Mouse (Mus musculus): ENCODE results near the gene N4bp2. TPM values are rescaled to one million over a fixed set of nuclear protein-coding genes. Genes with fewer than 3 reads are reported as not detected.
A peak's percentile ranks its signal among the peaks of the same experiment; 100 is the strongest.
"Not testable (repeated sequence)": the region's sequence is repeated elsewhere in the genome, so short reads cannot be mapped to it uniquely, and the experiment has no call there.

Gene N4bp2
- polyA plus RNA-seq (2012; rRNA removed) (4.2 and 6.5 TPM in 2 replicates), polyA plus RNA-seq (2014; fragmentation: Nextera tagmentation; extraction: Ambion mirVana) (12.2 and 12.4 TPM in 2 replicates)

GRCm38 (mm10) chr5:65763088-65763915, at the start of gene N4bp2:
Gene N4bp2, plus strand, starts transcription at chr5:65763521.
- 0 out of 2 replicates have a peak, but pooled peaks have one; percentile 5 for TF ChIP-seq EP300 (IDR thresholded peaks at IDR 0.05; ENCODE audit: low read depth)
- TF ChIP-seq CTCF (IDR thresholded peaks at IDR 0.05; ENCODE audit: low read depth), result no peak
- ATAC-seq (ENCODE audit: insufficient read depth), result peak; percentile 45
- under 1% methylated on average over 77 of the region's 80 CpGs for WGBS (ENCODE audit: insufficient replicate concordance)

GRCm38 (mm10) chr5:65715084-65715483, 48.2 kb upstream of the N4bp2 start:
- Histone ChIP-seq H3K4me3 (ENCODE audit: insufficient read depth in 1 of 2, low read depth in 2 of 2, low read length in 2 of 2) (no peak overlapping the region), H3K9ac (replicated peaks) (no peak overlapping the region), H3K4me1 (replicated peaks; ENCODE audit: control insufficient read depth in 2 of 2, insufficient read depth in 2 of 2, low read length in 1 of 2) (peaks cover 8 to 12% of the 10 kb centered on the region in 2 experiments), H3K27ac (no peak overlapping the region), H3K9me3 (ENCODE audit: control insufficient read depth, low read length) (no peaks in the 10 kb centered on the region), H3K4me2 (ENCODE audit: low read depth) (no peak overlapping the region), H3K27me3 (ENCODE audit: control insufficient read depth, insufficient read depth, low read length) (no peaks in the 10 kb centered on the region), H3K36me3 (replicated peaks; ENCODE audit: control insufficient read depth, insufficient read depth, low read depth) (no peaks in the 10 kb centered on the region)
- ATAC-seq (ENCODE audit: insufficient read depth), result no peak
- 75% methylated on average over 6 of the region's 6 CpGs for WGBS (ENCODE audit: insufficient replicate concordance)
- no peak for TF ChIP-seq CTCF (IDR thresholded peaks at IDR 0.05; ENCODE audit: low read depth)
- no peak for TF ChIP-seq EP300 (IDR thresholded peaks at IDR 0.05; ENCODE audit: low read depth)
- DNase-seq (ENCODE audit: low read depth in 3 of 3, low spot score in 3 of 3), result no peak

More at GRCm38 (mm10) chr5:65763088-65763915, at the start of gene N4bp2:
- Histone ChIP-seq H3K4me2 (ENCODE audit: low read depth) (peak within 1 kb of the TSS; percentile 96), H3K4me1 (replicated peaks; ENCODE audit: control insufficient read depth in 2 of 2, insufficient read depth in 2 of 2, low read length in 1 of 2) (peaks cover 18 to 20% of the 10 kb centered on the region in 2 experiments), H3K27me3 (ENCODE audit: control insufficient read depth, insufficient read depth, low read length) (no peaks in the 10 kb centered on the region), H3K9me3 (ENCODE audit: control insufficient read depth, low read length) (no peaks in the 10 kb centered on the region), H3K27ac (peak within 1 kb of the TSS; percentile 97), H3K9ac (replicated peaks) (peak within 1 kb of the TSS; percentile 100), H3K36me3 (replicated peaks; ENCODE audit: control insufficient read depth, insufficient read depth, low read depth) (no peaks in the 10 kb centered on the region; the same call in 1 of the 2 replicates), H3K4me3 (ENCODE audit: insufficient read depth in 1 of 2, low read depth in 2 of 2, low read length in 2 of 2) (peak within 1 kb of the TSS; percentile 69 to 99)
- peak; percentile 50 to 57 (median 51) for DNase-seq (ENCODE audit: low read depth in 3 of 3, low spot score in 3 of 3)

- WGBS (ENCODE audit: insufficient replicate concordance), result 60% methylated on average over 18 of the region's 18 CpGs
- H3K36me3 ChIP-seq (replicated peaks; ENCODE audit: control insufficient read depth, insufficient read depth, low read depth), result no peaks in the 10 kb centered on the region
These were observed 46.0 kb upstream of the N4bp2 start for GRCm38 (mm10) chr5:65717063-65717902.

GRCm38 (mm10) chr5:65717903-65718211, 45.5 kb upstream of the N4bp2 start:
- H3K9ac ChIP-seq (replicated peaks), result not testable (repeated sequence)
- WGBS (ENCODE audit: insufficient replicate concordance), result 73% methylated on average over 8 of the region's 8 CpGs

More at GRCm38 (mm10) chr5:65717063-65717902, 46.0 kb upstream of the N4bp2 start:
- H3K4me1 ChIP-seq (replicated peaks; ENCODE audit: control insufficient read depth in 2 of 2, insufficient read depth in 2 of 2, low read length in 1 of 2), result peaks cover 8 to 16% of the 10 kb centered on the region in 2 experiments
- DNase-seq (ENCODE audit: low read depth in 3 of 3, low spot score in 3 of 3) (no peak), ATAC-seq (ENCODE audit: insufficient read depth) (no peak)
- H3K27me3 ChIP-seq (ENCODE audit: control insufficient read depth, insufficient read depth, low read length), result no peaks in the 10 kb centered on the region
- no peak overlapping the region for H3K4me2 ChIP-seq (ENCODE audit: low read depth)
- H3K27ac ChIP-seq, result no peak overlapping the region; the same call in 1 of the 2 replicates
- no peak overlapping the region for H3K9ac ChIP-seq (replicated peaks)
- TF ChIP-seq CTCF (IDR thresholded peaks at IDR 0.05; ENCODE audit: low read depth), result no peak
- no peak overlapping the region for H3K4me3 ChIP-seq (ENCODE audit: insufficient read depth in 1 of 2, low read depth in 2 of 2, low read length in 2 of 2)
- no peaks in the 10 kb centered on the region for H3K9me3 ChIP-seq (ENCODE audit: control insufficient read depth, low read length)

GRCm38 (mm10) chr5:65718368-65718767, 45.0 kb upstream of the N4bp2 start:
- H3K9me3 ChIP-seq (ENCODE audit: control insufficient read depth, low read length), result no peaks in the 10 kb centered on the region
- peak in 1 of 3 experiments; percentile 48 for DNase-seq (ENCODE audit: low read depth in 3 of 3, low spot score in 3 of 3)
- 5% methylated on average over 3 of the region's 3 CpGs for WGBS (ENCODE audit: insufficient replicate concordance)

More at GRCm38 (mm10) chr5:65717903-65718211, 45.5 kb upstream of the N4bp2 start:
- not testable (repeated sequence) for H3K36me3 ChIP-seq (replicated peaks; ENCODE audit: control insufficient read depth, insufficient read depth, low read depth); H3K9me3 ChIP-seq (ENCODE audit: control insufficient read depth, low read length); DNase-seq (ENCODE audit: low read depth in 3 of 3, low spot score in 3 of 3); H3K27me3 ChIP-seq (ENCODE audit: control insufficient read depth, insufficient read depth, low read length); H3K4me2 ChIP-seq (ENCODE audit: low read depth); H3K27ac ChIP-seq; H3K4me3 ChIP-seq (ENCODE audit: insufficient read depth in 1 of 2, low read depth in 2 of 2, low read length in 2 of 2)
- peaks cover 8 to 16% of the 10 kb centered on the region in 2 experiments for H3K4me1 ChIP-seq (replicated peaks; ENCODE audit: control insufficient read depth in 2 of 2, insufficient read depth in 2 of 2, low read length in 1 of 2)
- ATAC-seq (ENCODE audit: insufficient read depth), result peak; percentile 24; the same call in 1 of the 2 replicates

More at GRCm38 (mm10) chr5:65718368-65718767, 45.0 kb upstream of the N4bp2 start:
- Histone ChIP-seq H3K4me2 (ENCODE audit: low read depth) (no peak overlapping the region), H3K9ac (replicated peaks) (no peak overlapping the region), H3K4me1 (replicated peaks; ENCODE audit: control insufficient read depth in 2 of 2, insufficient read depth in 2 of 2, low read length in 1 of 2) (peaks cover 8 to 16% of the 10 kb centered on the region in 2 experiments), H3K4me3 (ENCODE audit: insufficient read depth in 1 of 2, low read depth in 2 of 2, low read length in 2 of 2) (no peak overlapping the region), H3K27ac (no peak overlapping the region), H3K36me3 (replicated peaks; ENCODE audit: control insufficient read depth, insufficient read depth, low read depth) (no peaks in the 10 kb centered on the region), H3K27me3 (ENCODE audit: control insufficient read depth, insufficient read depth, low read length) (no peaks in the 10 kb centered on the region)
- no peak for TF ChIP-seq CTCF (IDR thresholded peaks at IDR 0.05; ENCODE audit: low read depth)
- ATAC-seq (ENCODE audit: insufficient read depth), result peak; percentile 78
